Mouse (Mus musculus) MEL (cell line): ENCODE measurements around the gene Gnb5. TPM values are rescaled to one million over a fixed set of nuclear protein-coding genes. Genes with fewer than 3 reads are reported as not detected.
A peak's percentile ranks its signal among the peaks of the same experiment; 100 is the strongest.
"Not testable (repeated sequence)": the region's sequence is repeated elsewhere in the genome, so short reads cannot be mapped to it uniquely, and the experiment has no call there.

Experiments
- DNase-seq: peaks from one replicate; pipeline ENCODE4 v3.0.0; 2011; ENCODE audit warnings: low read depth, low spot score
- H3K27ac ChIP-seq: 2 replicates; pipeline ENCODE4 v1.5.1; 2012; ENCODE audit warnings: low read depth, mild to moderate bottlenecking, control low read depth, low read length, moderate library complexity; ENCODE audit not compliant: control insufficient read depth
- H3K27me3 ChIP-seq, 2 experiments: fragments of 150-350 bp in 1 of 2; sonication (generic) in 1 of 2; 2 replicates each; pipeline ENCODE4 v1.6.1; 2012; ENCODE audit warnings: low read length in 2 of 2, mild to moderate bottlenecking in 2 of 2, improper control_type of control experiment in 1 of 2, moderate library complexity in 1 of 2; ENCODE audit not compliant: insufficient read depth in 2 of 2, control insufficient read depth in 1 of 2
- H3K36me3 ChIP-seq, 2 experiments: 2 replicates each; pipeline ENCODE4 v1.6.1; 2012 to 2014; ENCODE audit warnings: low read length in 2 of 2, improper control_type of control experiment in 1 of 2, inconsistent platforms in 1 of 2, mild to moderate bottlenecking in 1 of 2; ENCODE audit not compliant: insufficient read depth in 2 of 2, control insufficient read depth in 1 of 2
- H3K4me1 ChIP-seq, 2 experiments: fragments of 150-350 bp in 1 of 2; sonication (generic) in 1 of 2; 2 replicates each; pipeline ENCODE4 v1.6.1; 2012; ENCODE audit warnings: low read length in 2 of 2, improper control_type of control experiment in 1 of 2, mild to moderate bottlenecking in 1 of 2; ENCODE audit not compliant: insufficient read depth in 2 of 2, control insufficient read depth in 1 of 2
- H3K4me3 ChIP-seq, 2 experiments: fragments of 150-350 bp in 1 of 2; sonication (generic) in 1 of 2; 2 replicates each; pipeline ENCODE4 v1.5.1; 2012; ENCODE audit warnings: low read depth in 2 of 2, low read length in 2 of 2, mild to moderate bottlenecking in 2 of 2, moderate library complexity in 2 of 2, control low read depth in 1 of 2, improper control_type of control experiment in 1 of 2; ENCODE audit not compliant: control insufficient read depth in 1 of 2, insufficient read depth in 1 of 2
- H3K79me2 ChIP-seq: 2 replicates; pipeline ENCODE4 v1.6.1; 2012; ENCODE audit warnings: mild to moderate bottlenecking, low read length, moderate library complexity; ENCODE audit not compliant: control insufficient read depth, poor library complexity, insufficient read depth
- H3K9ac ChIP-seq: 2 replicates; pipeline ENCODE4 v1.6.1; 2012; ENCODE audit warnings: low read depth, mild to moderate bottlenecking, control low read depth, low read length, moderate library complexity; ENCODE audit not compliant: control insufficient read depth, poor library complexity, severe bottlenecking
- H3K9me3 ChIP-seq: fragments of 150-350 bp; sonication (generic); replicated peaks from 2 replicates; pipeline ENCODE4 v1.6.1; 2012; ENCODE audit warnings: mild to moderate bottlenecking, low read length, improper control_type of control experiment, moderate library complexity; ENCODE audit not compliant: insufficient read depth
- CHD1 ChIP-seq: IDR thresholded peaks from 2 replicates; pipeline ENCODE4 v1.6.1; 2012; ENCODE audit warnings: low read depth, mild to moderate bottlenecking, inconsistent platforms, low read length, improper control_type of control experiment
- EP300 ChIP-seq, 2 experiments: IDR thresholded peaks; 2 replicates each; pipeline ENCODE4 v1.6.1; 2011; ENCODE audit warnings: improper control_type of control experiment in 2 of 2, low read length in 2 of 2, low read depth in 1 of 2, mild to moderate bottlenecking in 1 of 2
- ETS1 ChIP-seq: IDR thresholded peaks from 2 replicates; pipeline ENCODE4 v1.6.1; 2012; ENCODE audit warnings: low read depth, mild to moderate bottlenecking, inconsistent platforms, low read length, improper control_type of control experiment, moderate library complexity
- GABPA ChIP-seq: IDR thresholded peaks from 2 replicates; pipeline ENCODE4 v1.6.1; 2012; ENCODE audit warnings: low read depth, mild to moderate bottlenecking, inconsistent platforms, low read length, improper control_type of control experiment, moderate library complexity
- GATA1 ChIP-seq: IDR thresholded peaks from 2 replicates; pipeline ENCODE4 v1.6.1; 2011; ENCODE audit warnings: low read depth, low read length, improper control_type of control experiment
- HCFC1 ChIP-seq: IDR thresholded peaks from 2 replicates; pipeline ENCODE4 v1.6.1; 2012; ENCODE audit warnings: low read depth, mild to moderate bottlenecking, inconsistent platforms, low read length, improper control_type of control experiment, moderate library complexity
- KAT2A ChIP-seq: conservative IDR thresholded peaks from 2 replicates; pipeline ENCODE4 v1.6.1; 2012; ENCODE audit warnings: low read depth, low read length, improper control_type of control experiment, inconsistent platforms
- MAFK ChIP-seq: IDR thresholded peaks from 2 replicates; pipeline ENCODE4 v1.6.1; 2011; ENCODE audit warnings: low read depth, mild to moderate bottlenecking, low read length, improper control_type of control experiment, borderline replicate concordance
- MAX ChIP-seq: IDR thresholded peaks from 2 replicates; pipeline ENCODE4 v1.6.1; 2011; ENCODE audit warnings: low read length, improper control_type of control experiment
- MXI1 ChIP-seq: IDR thresholded peaks from 2 replicates; pipeline ENCODE4 v1.6.1; 2011; ENCODE audit warnings: mild to moderate bottlenecking, low read depth, low read length, improper control_type of control experiment
- NELFE ChIP-seq: IDR thresholded peaks from 2 replicates; pipeline ENCODE4 v1.6.1; 2011; ENCODE audit warnings: low read depth, low read length, improper control_type of control experiment
- NRF1 ChIP-seq: IDR thresholded peaks from 2 replicates; pipeline ENCODE4 v1.6.1; 2014; ENCODE audit warnings: low read depth, mild to moderate bottlenecking, inconsistent platforms, low read length, improper control_type of control experiment, moderate library complexity; ENCODE audit not compliant: poor library complexity, insufficient read depth, severe bottlenecking
- POLR2AphosphoS2 ChIP-seq: IDR thresholded peaks from 2 replicates; pipeline ENCODE4 v1.6.1; 2011; ENCODE audit warnings: low read length, improper control_type of control experiment
- POLR2AphosphoS5 ChIP-seq: IDR thresholded peaks from 2 replicates; pipeline ENCODE4 v1.6.1; 2012; ENCODE audit warnings: low read depth, borderline replicate concordance, mild to moderate bottlenecking, inconsistent platforms, low read length, moderate library complexity, mixed read lengths
- RAD21 ChIP-seq: IDR thresholded peaks from 2 replicates; pipeline ENCODE4 v1.6.1; 2011; ENCODE audit warnings: mild to moderate bottlenecking, low read depth, low read length, improper control_type of control experiment
- TCF12 ChIP-seq: IDR thresholded peaks from 2 replicates; pipeline ENCODE4 v1.6.1; 2014; ENCODE audit warnings: low read depth, mild to moderate bottlenecking, inconsistent platforms, low read length, improper control_type of control experiment, moderate library complexity
- UBTF ChIP-seq: IDR thresholded peaks from 2 replicates; pipeline ENCODE4 v1.6.1; 2012; ENCODE audit warnings: low read depth, mild to moderate bottlenecking, inconsistent platforms, low read length, improper control_type of control experiment, moderate library complexity, borderline replicate concordance; ENCODE audit not compliant: insufficient read depth
- ZC3H11A ChIP-seq: IDR thresholded peaks from 2 replicates; pipeline ENCODE4 v1.6.1; 2012; ENCODE audit warnings: low read depth, mild to moderate bottlenecking, inconsistent platforms, low read length, improper control_type of control experiment
- polyA plus RNA-seq, 2 experiments: library from polyadenylated mRNA; stranded (reverse) in 1 of 2; unstranded in 1 of 2; fragments of >175 nt in 1 of 2; fragments of >200 nt in 1 of 2; gene quantifications; 2 replicates each; pipeline versions ENCODE4 v1.2.1 to v1.2.4; 2012; ENCODE audit warnings: low replicate concordance in 2 of 2, low read depth in 1 of 2; ENCODE audit not compliant: insufficient read length in 2 of 2, insufficient read depth in 1 of 2, missing spikeins in 1 of 2
- total RNA-seq: library from RNA; depleted of rRNA; stranded (reverse); fragments of 300-350 nt; gene quantifications from 2 replicates; pipeline ENCODE4 v1.2.3, GENCODE M21; 2012

Gene Gnb5
- total and polyA plus RNA-seq, 3 experiments = 4.0 to 6.5 TPM; not detected in 1

- Histone ChIP-seq H3K4me1 (0 out of 4 replicates have a peak, but pooled peaks cover 0 to 3% of the 10 kb centered on the region in 2 experiments), H3K9ac (no peak overlapping the region), H3K79me2 (no peaks in the 10 kb centered on the region), H3K36me3 (0 out of 4 replicates have a peak, but pooled peaks cover 0 to 3% of the 10 kb centered on the region in 2 experiments), H3K27me3 (no peaks in the 10 kb centered on the region), H3K27ac (no peak overlapping the region), H3K4me3 (no peak overlapping the region), H3K9me3 (no peaks in the 10 kb centered on the region)
- TF ChIP-seq ZC3H11A = no peak
- TF ChIP-seq HCFC1 = no peak
- TF ChIP-seq ETS1 = no peak
- no peak for TF ChIP-seq MAFK
- no peak for TF ChIP-seq NELFE
- TF ChIP-seq KAT2A = no peak
- DNase-seq = peak; percentile 20
Observed at GRCm38 (mm10) chr9:75362201-75362600, 56.1 kb downstream of the Gnb5 start.

DNA sequence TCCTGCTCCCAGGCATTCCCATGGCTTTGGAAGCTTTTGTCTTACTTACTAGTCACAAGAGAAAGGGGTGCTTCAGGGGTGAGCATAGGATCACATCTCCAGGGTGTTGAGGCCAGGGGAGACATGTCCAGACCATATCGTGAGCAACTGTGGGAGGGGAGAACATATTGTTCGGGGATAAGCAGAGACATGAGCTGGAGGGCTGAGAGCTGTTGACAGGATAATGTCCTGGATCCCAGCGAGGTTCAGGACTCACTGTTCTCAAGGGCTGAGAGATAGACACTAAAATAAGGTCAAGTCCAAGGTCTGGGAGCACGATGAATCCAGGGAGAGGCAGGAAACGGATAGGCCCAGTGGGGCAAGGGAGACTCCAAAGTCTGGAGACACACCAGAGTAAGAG, 56.9 kb downstream of the Gnb5 start:
- no peak for TF ChIP-seq UBTF
- TF ChIP-seq RAD21 = no peak
- no peak for TF ChIP-seq EP300 (IDR thresholded peaks at IDR 0.05; ENCODE audit: low read depth in 1 of 2, low read length in 2 of 2)
- no peak for TF ChIP-seq MAX
- TF ChIP-seq GABPA = no peak
- TF ChIP-seq MXI1 = no peak
- TF ChIP-seq TCF12 = no peak
- TF ChIP-seq GATA1 = no peak
- no peak for TF ChIP-seq MAFK
- TF ChIP-seq HCFC1 = no peak
- no peak for TF ChIP-seq POLR2AphosphoS2
- no peak for TF ChIP-seq POLR2AphosphoS5
- TF ChIP-seq CHD1 = no peak
- no peak for TF ChIP-seq NRF1
- H3K4me1 ChIP-seq = 0 out of 4 replicates have a peak, but pooled peaks cover 0 to 3% of the 10 kb centered on the region in 2 experiments

DNA sequence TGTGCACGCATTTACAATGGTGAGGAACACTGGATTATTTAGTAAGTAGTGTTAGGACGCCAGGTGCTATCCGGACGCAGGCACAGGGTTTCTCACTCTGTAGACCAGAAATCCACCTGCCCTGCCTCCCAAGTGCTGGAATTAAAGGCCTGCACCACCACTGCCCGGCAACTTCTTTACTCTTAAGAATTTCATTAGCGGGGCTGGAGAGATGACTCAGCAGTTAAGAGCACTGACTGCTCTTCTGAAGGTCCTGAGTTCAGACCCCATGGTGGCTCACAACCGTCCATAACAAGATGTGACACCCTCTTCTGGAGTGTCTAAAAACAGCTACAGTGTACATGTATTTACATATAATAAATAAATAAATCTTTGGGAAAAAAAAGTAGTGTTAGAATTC, 57.6 kb downstream of the Gnb5 start:
- DNase-seq, H3K79me2 ChIP-seq, H3K9ac ChIP-seq, H3K27me3 ChIP-seq, H3K4me1 ChIP-seq, H3K36me3 ChIP-seq, H3K9me3 ChIP-seq, H3K27ac ChIP-seq, H3K4me3 ChIP-seq: not testable (repeated sequence)

More for the DNA sequence above, 56.9 kb downstream of the Gnb5 start:
- no peak overlapping the region for H3K9ac ChIP-seq
- DNase-seq = no peak
- no peak overlapping the region for H3K27ac ChIP-seq
- H3K27me3 ChIP-seq = no peaks in the 10 kb centered on the region
- no peaks in the 10 kb centered on the region for H3K79me2 ChIP-seq
- 0 out of 4 replicates have a peak, but pooled peaks cover 0 to 3% of the 10 kb centered on the region in 2 experiments for H3K36me3 ChIP-seq
- no peaks in the 10 kb centered on the region for H3K9me3 ChIP-seq
- H3K4me3 ChIP-seq = no peak overlapping the region
